Mouse (Mus musculus) midbrain, embryonic 13.5 days (tissue): ENCODE results near the gene Kyat1. TPM values are rescaled to one million over a fixed set of nuclear protein-coding genes. Genes with fewer than 3 reads are reported as not detected.
"Not testable (repeated sequence)": the region's sequence is repeated elsewhere in the genome, so short reads cannot be mapped to it uniquely, and the experiment has no call there.

Experiments used
- ATAC-seq: fragments of 200-750 bp; cut with Nextera tagmentation; 2 replicates; pipeline ENCODE4 v1.8.0; 2017; ENCODE audit warnings: mild to moderate bottlenecking, moderate TSS enrichment, moderate library complexity
- H3K27ac ChIP-seq: fragments of 300-500 bp; sonication (generic); 2 replicates; pipeline ENCODE4 v1.5.1; 2015; ENCODE audit warnings: inconsistent platforms, mild to moderate bottlenecking, moderate library complexity
- H3K27me3 ChIP-seq: fragments of 300-500 bp; sonication (generic); 2 replicates; pipeline ENCODE4 v1.6.1; 2015; ENCODE audit warnings: mild to moderate bottlenecking, inconsistent platforms
- H3K36me3 ChIP-seq: fragments of 300-500 bp; sonication (generic); 2 replicates; pipeline ENCODE4 v1.6.1; 2015; ENCODE audit warnings: mild to moderate bottlenecking, inconsistent platforms
- H3K4me1 ChIP-seq: fragments of 300-500 bp; sonication (generic); replicated peaks from 2 replicates; pipeline ENCODE4 v1.6.1; 2015; ENCODE audit warnings: inconsistent platforms
- H3K4me2 ChIP-seq: fragments of 300-500 bp; sonication (generic); replicated peaks from 2 replicates; pipeline ENCODE4 v1.6.1; 2015; ENCODE audit warnings: moderate library complexity, mild to moderate bottlenecking, inconsistent platforms
- H3K4me3 ChIP-seq: fragments of 300-500 bp; sonication (generic); replicated peaks from 2 replicates; pipeline ENCODE4 v1.5.1; 2015; ENCODE audit warnings: mild to moderate bottlenecking, inconsistent platforms
- H3K9ac ChIP-seq: fragments of 300-500 bp; sonication (generic); replicated peaks from 2 replicates; pipeline ENCODE4 v1.6.1; 2015; ENCODE audit warnings: mild to moderate bottlenecking, inconsistent platforms
- H3K9me3 ChIP-seq: fragments of 300-500 bp; sonication (generic); 2 replicates; pipeline ENCODE4 v1.6.1; 2016; ENCODE audit warnings: mild to moderate bottlenecking, inconsistent platforms
- WGBS: fragments of 180-500 bp; shearing (Covaris S2); methylation state at CpG from one replicate; pipeline ENCODE4 v1.1.7; 2015; 5-methylcytosine and 5-hydroxymethylcytosine counted together
- polyA plus RNA-seq: library from polyadenylated mRNA; unstranded; fragments of >200 nt; fragmentation: Nextera tagmentation; extraction: Ambion mirVana; gene quantifications from 2 replicates; pipeline ENCODE4 v1.2.1, GENCODE M21; 2015

Kyat1 gene
- polyA plus RNA-seq, 1 experiment from 2014 or later: 15.9 TPM

GRCm38 (mm10) chr2:30183721-30184120, 21.9 kb downstream of the Kyat1 start:
- no peak for ATAC-seq
- Histone ChIP-seq H3K27ac (no peak overlapping the region), H3K9me3 (no peaks in the 10 kb centered on the region), H3K4me2 (no peak overlapping the region), H3K4me1 (no peaks in the 10 kb centered on the region), H3K9ac (no peak overlapping the region), H3K27me3 (no peaks in the 10 kb centered on the region), H3K36me3 (peaks cover 5% of the 10 kb centered on the region; the same call in 1 of the 2 replicates), H3K4me3 (no peak overlapping the region)
- WGBS: 71% methylated on average over 3 of the region's 3 CpGs

DNA sequence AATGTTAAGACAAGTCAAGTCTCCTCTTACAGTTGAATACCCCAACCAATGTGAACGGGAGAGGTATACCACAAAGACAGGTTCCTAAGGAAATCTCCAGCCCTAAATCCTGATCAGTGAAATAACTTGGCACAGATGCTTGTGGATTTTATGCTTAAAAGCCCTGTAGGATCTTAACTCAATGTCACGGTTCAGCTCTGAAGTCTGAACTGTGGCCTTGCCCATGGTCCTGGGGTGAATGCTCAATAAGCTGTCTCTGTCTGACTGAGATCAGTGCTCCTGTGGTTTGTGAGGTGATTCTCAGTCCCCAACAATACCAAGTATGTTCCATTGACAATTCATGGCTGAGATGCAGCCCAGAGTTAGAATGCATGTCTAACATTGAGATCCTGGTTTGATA, 23.2 kb downstream of the Kyat1 start:
- no peak overlapping the region for H3K4me2 ChIP-seq
- H3K4me1 ChIP-seq: peaks cover 5% of the 10 kb centered on the region
- ATAC-seq: no peak
- no peak overlapping the region for H3K4me3 ChIP-seq
- no peaks in the 10 kb centered on the region for H3K9me3 ChIP-seq
- no peak overlapping the region for H3K9ac ChIP-seq
- no peaks in the 10 kb centered on the region for H3K27me3 ChIP-seq
- 93% methylated on average over 2 of the region's 2 CpGs for WGBS
- no peak overlapping the region for H3K27ac ChIP-seq
- H3K36me3 ChIP-seq: peaks cover 5% of the 10 kb centered on the region; the same call in 1 of the 2 replicates

DNA sequence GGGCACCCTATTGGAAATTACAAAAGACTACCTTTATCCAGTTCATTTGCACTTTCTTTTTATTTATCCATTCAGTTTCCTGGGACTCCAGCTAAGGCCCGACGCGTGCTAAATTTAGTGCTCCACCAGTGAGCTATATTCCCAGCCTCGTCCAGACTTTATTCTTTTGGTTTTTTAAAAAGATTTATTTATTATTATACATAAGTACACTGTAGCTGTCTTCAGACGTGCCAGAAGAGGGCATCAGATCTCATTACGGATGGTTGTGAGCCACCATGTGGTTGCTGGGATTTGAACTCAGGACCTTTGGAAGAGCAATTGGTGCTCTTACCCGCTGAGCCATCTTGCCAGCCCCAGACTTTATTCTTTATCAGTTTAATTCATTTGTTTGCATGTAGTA, 26.9 kb downstream of the Kyat1 start:
- Histone ChIP-seq H3K36me3 (peaks cover 32% of the 10 kb centered on the region), H3K4me2 (peak overlapping the region; percentile 79), H3K4me3 (peak overlapping the region; percentile 67), H3K4me1 (peaks cover 11% of the 10 kb centered on the region)
- H3K9ac ChIP-seq, H3K27ac ChIP-seq, H3K27me3 ChIP-seq, H3K9me3 ChIP-seq: not testable (repeated sequence)
- ATAC-seq: peak; percentile 34; the same call in 1 of the 2 replicates
- 38% methylated on average over 7 of the region's 7 CpGs for WGBS

- Histone ChIP-seq H3K9ac (peak within 1 kb of the TSS; percentile 74), H3K4me3 (peak within 1 kb of the TSS; percentile 67), H3K4me1 (peaks cover 11% of the 10 kb centered on the region), H3K27me3 (peaks cover 4% of the 10 kb centered on the region; the same call in 1 of the 2 replicates), H3K4me2 (peak within 1 kb of the TSS; percentile 79), H3K36me3 (peaks cover 39% of the 10 kb centered on the region), H3K27ac (no peak within 1 kb of the TSS), H3K9me3 (no peaks in the 10 kb centered on the region)
- 2% methylated on average over 53 of the region's 54 CpGs for WGBS
- ATAC-seq: peak; percentile 99
Measured at GRCm38 (mm10) chr2:30177700-30178675, 27.7 kb downstream of the Kyat1 start, which contains the start of gene Spout1. Spout1 (minus strand) TSS chr2:30178459.

DNA sequence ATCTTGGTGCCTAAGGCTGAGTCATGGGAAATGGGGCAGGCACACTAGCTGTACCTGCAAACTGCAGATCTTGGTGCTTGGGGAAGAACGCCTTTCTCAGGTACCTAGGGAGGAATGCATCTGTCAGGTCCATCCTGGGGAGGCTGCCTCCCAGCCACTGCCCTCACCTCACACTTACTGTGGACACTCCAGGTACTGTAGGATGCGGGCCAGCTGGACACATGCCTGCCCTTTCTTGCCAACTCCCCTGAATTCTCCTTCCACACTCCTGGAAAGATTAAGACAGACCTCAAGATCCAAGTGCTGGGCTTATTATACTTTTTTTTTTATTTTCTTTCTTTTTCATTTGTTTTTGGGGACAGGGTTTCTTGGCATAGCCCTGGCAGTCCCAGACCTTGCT, 29.1 kb downstream of the Kyat1 start:
- H3K27me3 ChIP-seq: peaks cover 7% of the 10 kb centered on the region; the same call in 1 of the 2 replicates

GRCm38 (mm10) chr2:30175897-30176296, 29.8 kb downstream of the Kyat1 start:
- no peaks in the 10 kb centered on the region for H3K9me3 ChIP-seq
- no peak for ATAC-seq
- H3K36me3 ChIP-seq: peaks cover 44% of the 10 kb centered on the region
- peaks cover 23% of the 10 kb centered on the region for H3K4me1 ChIP-seq
- WGBS: 90% methylated on average over 8 of the region's 8 CpGs
- H3K4me2 ChIP-seq: no peak overlapping the region
- H3K4me3 ChIP-seq: no peak overlapping the region
- no peak overlapping the region for H3K27ac ChIP-seq
- H3K27me3 ChIP-seq: peaks cover 7% of the 10 kb centered on the region; the same call in 1 of the 2 replicates
- no peak overlapping the region for H3K9ac ChIP-seq

More for the DNA sequence above, 29.1 kb downstream of the Kyat1 start:
- peaks cover 19% of the 10 kb centered on the region for H3K4me1 ChIP-seq
- H3K4me3 ChIP-seq: no peak overlapping the region
- no peak for ATAC-seq
- peaks cover 44% of the 10 kb centered on the region for H3K36me3 ChIP-seq
- no peak overlapping the region for H3K9ac ChIP-seq
- H3K9me3 ChIP-seq: no peaks in the 10 kb centered on the region
- no peak overlapping the region for H3K4me2 ChIP-seq
- no peak overlapping the region for H3K27ac ChIP-seq
- WGBS: 100% methylated on average over 2 of the region's 2 CpGs

DNA sequence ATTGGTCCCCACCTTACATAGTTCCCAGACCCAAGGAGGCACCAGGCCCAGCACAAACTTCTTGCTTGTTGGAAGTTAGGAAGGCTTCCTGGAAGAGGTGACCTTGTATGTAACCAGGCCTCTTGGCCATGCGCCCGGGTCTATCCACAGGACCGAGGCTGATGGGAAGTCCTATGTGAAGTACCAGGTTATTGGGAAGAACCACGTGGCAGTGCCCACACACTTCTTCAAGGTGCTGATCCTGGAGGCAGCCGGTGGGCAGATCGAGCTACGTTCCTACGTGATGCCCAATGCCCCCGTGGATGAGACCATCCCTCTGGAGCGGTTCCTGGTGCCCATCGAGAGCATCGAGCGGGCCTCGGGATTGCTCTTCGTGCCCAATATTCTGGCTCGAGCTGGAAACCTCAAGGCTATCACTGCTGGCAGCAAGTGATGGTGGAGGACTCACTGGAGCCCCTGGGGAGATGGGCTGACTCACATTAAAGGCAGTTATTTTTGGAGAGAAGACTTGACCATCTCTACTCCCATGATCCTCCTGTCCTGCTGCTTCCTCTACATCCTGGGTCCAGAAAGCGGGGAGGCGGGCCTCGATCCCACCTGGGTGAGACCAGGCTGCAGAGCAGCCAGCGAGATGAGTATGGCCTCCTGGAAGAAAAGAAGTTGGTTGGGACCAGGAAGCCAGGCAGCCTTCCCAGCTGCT, 32.0 kb downstream of the Kyat1 start:
- no peak overlapping the region for H3K27ac ChIP-seq
- peaks cover 44% of the 10 kb centered on the region for H3K36me3 ChIP-seq
- ATAC-seq: no peak
- H3K4me1 ChIP-seq: peaks cover 25% of the 10 kb centered on the region
- H3K9ac ChIP-seq: no peak overlapping the region
- no peak overlapping the region for H3K4me3 ChIP-seq
- no peak overlapping the region for H3K4me2 ChIP-seq
- 95% methylated on average over 20 of the region's 20 CpGs for WGBS
- H3K9me3 ChIP-seq: no peaks in the 10 kb centered on the region
- H3K27me3 ChIP-seq: peaks cover 7% of the 10 kb centered on the region; the same call in 1 of the 2 replicates

- Histone ChIP-seq H3K4me1 (peaks cover 16% of the 10 kb centered on the region), H3K9me3 (peaks cover under 1% of the 10 kb centered on the region), H3K27ac (peak overlapping the region; percentile 92), H3K9ac (peak overlapping the region; percentile 73), H3K4me3 (peak overlapping the region; percentile 63), H3K36me3 (peaks cover 44% of the 10 kb centered on the region), H3K4me2 (peak overlapping the region; percentile 95), H3K27me3 (peaks cover 7% of the 10 kb centered on the region; the same call in 1 of the 2 replicates)
- WGBS: under 1% methylated on average over 16 of the region's 19 CpGs
- ATAC-seq: peak; percentile 38
Measured at GRCm38 (mm10) chr2:30171997-30172382, 33.7 kb downstream of the Kyat1 start.

DNA sequence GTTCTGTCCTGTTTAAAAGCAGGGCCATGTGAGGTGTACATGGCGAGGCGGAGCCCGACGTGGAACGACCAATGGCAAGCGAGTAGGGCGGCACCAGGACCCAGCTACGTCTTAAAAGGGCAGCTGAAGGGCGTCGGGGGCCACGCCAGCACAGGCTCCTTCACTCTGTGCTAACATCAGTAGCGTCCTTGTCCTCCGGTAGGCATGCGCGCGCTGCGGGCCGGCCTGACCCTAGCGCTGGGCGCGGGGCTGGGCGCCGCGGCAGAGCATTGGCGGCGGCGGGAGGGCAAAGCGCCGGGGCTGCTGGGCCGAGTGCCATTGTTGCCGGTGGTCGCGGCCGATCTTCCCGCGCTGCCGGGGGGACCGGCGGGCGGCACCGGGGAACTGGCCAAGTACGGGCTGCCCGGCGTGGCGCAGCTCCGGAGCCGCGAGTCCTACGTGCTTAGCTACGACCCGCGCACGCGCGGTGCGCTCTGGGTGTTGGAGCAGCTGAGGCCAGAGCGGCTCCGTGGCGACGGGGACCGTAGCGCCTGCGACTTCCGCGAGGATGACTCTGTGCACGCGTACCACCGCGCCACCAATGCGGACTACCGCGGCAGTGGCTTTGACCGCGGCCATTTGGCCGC, 34.2 kb downstream of the Kyat1 start, which contains the start of gene Endog:
Gene Endog (plus strand): TSS at position 123 of the 626 bp plus-strand sequence.
- WGBS: under 1% methylated on average over 75 of the region's 75 CpGs
- Histone ChIP-seq H3K4me3 (peak within 1 kb of the TSS; percentile 63), H3K9me3 (peaks cover 6% of the 10 kb centered on the region), H3K27ac (peak within 1 kb of the TSS; percentile 92), H3K27me3 (peaks cover 7% of the 10 kb centered on the region; the same call in 1 of the 2 replicates), H3K4me2 (peak within 1 kb of the TSS; percentile 95), H3K9ac (peak within 1 kb of the TSS; percentile 73), H3K36me3 (peaks cover 40% of the 10 kb centered on the region), H3K4me1 (peaks cover 14% of the 10 kb centered on the region)
- ATAC-seq: peak; percentile 97

DNA sequence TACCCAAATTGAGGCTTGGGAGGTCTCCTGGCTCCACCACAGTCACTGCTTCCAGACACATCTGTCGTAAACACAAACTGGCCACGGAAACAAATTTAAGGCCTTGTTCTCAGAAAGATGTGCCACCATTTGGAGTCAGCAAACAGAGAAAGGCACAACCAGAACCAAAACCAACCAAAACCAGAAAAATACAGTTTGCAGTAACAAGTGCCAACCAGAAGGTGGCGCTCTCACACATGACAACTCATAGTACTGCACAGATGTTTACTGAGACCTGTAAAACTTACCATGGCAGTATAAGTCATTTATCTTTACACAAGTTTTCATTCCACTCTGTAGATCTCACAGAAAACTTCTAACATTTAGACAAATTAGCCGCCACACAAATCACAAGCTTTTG, 39.0 kb downstream of the Kyat1 start:
- H3K4me1 ChIP-seq: peaks cover 6% of the 10 kb centered on the region; the same call in 1 of the 2 replicates
- no peak overlapping the region for H3K9ac ChIP-seq
- H3K4me3 ChIP-seq: no peak overlapping the region
- peaks cover 7% of the 10 kb centered on the region for H3K9me3 ChIP-seq
- H3K27ac ChIP-seq: no peak overlapping the region
- no peaks in the 10 kb centered on the region for H3K27me3 ChIP-seq
- no peaks in the 10 kb centered on the region for H3K36me3 ChIP-seq
- WGBS: 62% methylated on average over 4 of the region's 4 CpGs
- no peak overlapping the region for H3K4me2 ChIP-seq
- ATAC-seq: no peak

- Histone ChIP-seq H3K4me1 (no peaks in the 10 kb centered on the region), H3K4me2 (no peak overlapping the region), H3K27ac (no peak overlapping the region), H3K9me3 (peaks cover 7% of the 10 kb centered on the region), H3K36me3 (no peaks in the 10 kb centered on the region), H3K27me3 (no peaks in the 10 kb centered on the region), H3K4me3 (no peak overlapping the region), H3K9ac (no peak overlapping the region)
- WGBS: 61% methylated on average over 9 of the region's 9 CpGs
- no peak for ATAC-seq
Measured at GRCm38 (mm10) chr2:30164340-30164932, 41.2 kb downstream of the Kyat1 start.
